Mouse (Mus musculus): ENCODE data around the gene Fam172a. TPM values are rescaled to one million over a fixed set of nuclear protein-coding genes. Genes with fewer than 3 reads are reported as not detected.

The Fam172a gene
- total and polyA plus RNA-seq, 2 experiments: 2.9 to 9.6 TPM

DNA sequence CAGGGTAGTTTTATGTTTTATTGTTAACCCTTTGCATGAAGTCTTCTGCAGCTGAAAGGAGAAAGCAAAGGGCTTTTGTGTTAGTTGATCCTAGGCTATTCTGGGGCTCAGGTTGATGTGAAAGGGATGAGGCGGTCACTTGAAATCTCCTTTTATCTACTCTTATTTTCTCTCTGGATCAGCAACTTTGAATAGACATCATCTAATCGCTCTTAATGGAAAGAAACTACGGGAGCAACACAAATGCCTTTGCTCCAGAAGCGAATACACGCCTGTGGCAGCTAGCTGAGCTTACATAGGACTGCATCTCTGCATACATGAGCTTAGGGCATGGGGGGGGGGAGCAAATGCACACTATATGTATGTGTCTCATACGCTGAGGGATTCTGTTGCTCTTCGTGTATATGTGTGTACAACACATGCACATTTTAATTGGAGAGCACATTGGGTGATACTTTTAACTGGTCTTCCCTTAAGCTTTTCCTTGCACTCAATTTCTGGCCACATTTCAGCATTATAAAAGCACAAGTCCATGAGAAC lies 505.1 kb downstream of the Fam172a start:
- peaks cover 20% of the 10 kb centered on the region for H3K27me3 ChIP-seq (ENCODE audit: control insufficient read depth, insufficient read depth, low read length)
- H3K4me1 ChIP-seq (ENCODE audit: control insufficient read depth, insufficient read depth, low read length): no peaks in the 10 kb centered on the region
- DNase-seq (ENCODE audit: extremely low read depth, low read depth, low spot score): no peak
- WGBS: 45% methylated on average over 7 of the region's 7 CpGs
- TF ChIP-seq CTCF (IDR thresholded peaks at IDR 0.05; ENCODE audit: low read depth, low read length): no peak
- TF ChIP-seq POLR2A (IDR thresholded peaks at IDR 0.05; ENCODE audit: extremely low read depth, insufficient read depth, low read length): no peak
- H3K27ac ChIP-seq (replicated peaks; ENCODE audit: insufficient read depth, low read depth, low read length): no peak overlapping the region
- no peaks in the 10 kb centered on the region for H3K79me2 ChIP-seq (ENCODE audit: control insufficient read depth, insufficient read depth, low read length)
- H3K9ac ChIP-seq (ENCODE audit: low read depth, low read length): no peak overlapping the region
- no peak overlapping the region for H3K4me3 ChIP-seq (ENCODE audit: insufficient read depth, low read depth, low read length)
- H3K36me3 ChIP-seq (ENCODE audit: control insufficient read depth, insufficient read depth, low read length): no peaks in the 10 kb centered on the region

- Histone ChIP-seq H3K79me2 (ENCODE audit: control insufficient read depth, insufficient read depth, low read length) (no peaks in the 10 kb centered on the region), H3K27me3 (ENCODE audit: control insufficient read depth, insufficient read depth, low read length) (peaks cover 19% of the 10 kb centered on the region), H3K27ac (replicated peaks; ENCODE audit: insufficient read depth, low read depth, low read length) (no peak overlapping the region), H3K36me3 (ENCODE audit: control insufficient read depth, insufficient read depth, low read length) (no peaks in the 10 kb centered on the region), H3K4me1 (ENCODE audit: control insufficient read depth, insufficient read depth, low read length) (no peaks in the 10 kb centered on the region), H3K9ac (ENCODE audit: low read depth, low read length) (no peak overlapping the region), H3K4me3 (ENCODE audit: insufficient read depth, low read depth, low read length) (no peak overlapping the region)
- no peak for TF ChIP-seq CTCF (IDR thresholded peaks at IDR 0.05; ENCODE audit: low read depth, low read length)
- 15% methylated on average over 12 of the region's 12 CpGs for WGBS
- DNase-seq (ENCODE audit: extremely low read depth, low read depth, low spot score): no peak
Measured at GRCm38 (mm10) chr13:78207796-78208645, 506.2 kb downstream of the Fam172a start.

GRCm38 (mm10) chr13:78208689-78209410 lies 507.0 kb downstream of the Fam172a start:
- no peak for DNase-seq (ENCODE audit: extremely low read depth, low read depth, low spot score)
- Histone ChIP-seq H3K79me2 (ENCODE audit: control insufficient read depth, insufficient read depth, low read length) (no peaks in the 10 kb centered on the region), H3K9ac (ENCODE audit: low read depth, low read length) (no peak overlapping the region), H3K27me3 (ENCODE audit: control insufficient read depth, insufficient read depth, low read length) (peaks cover 16% of the 10 kb centered on the region), H3K4me3 (ENCODE audit: insufficient read depth, low read depth, low read length) (no peak overlapping the region), H3K36me3 (ENCODE audit: control insufficient read depth, insufficient read depth, low read length) (no peaks in the 10 kb centered on the region), H3K4me1 (ENCODE audit: control insufficient read depth, insufficient read depth, low read length) (no peaks in the 10 kb centered on the region), H3K27ac (replicated peaks; ENCODE audit: insufficient read depth, low read depth, low read length) (no peak overlapping the region)
- 21% methylated on average over 14 of the region's 14 CpGs for WGBS
- no peak for TF ChIP-seq CTCF (IDR thresholded peaks at IDR 0.05; ENCODE audit: low read depth, low read length)

- H3K4me3 ChIP-seq (ENCODE audit: insufficient read depth, low read depth, low read length): peak overlapping the region; percentile 23
- peaks cover 16% of the 10 kb centered on the region for H3K27me3 ChIP-seq (ENCODE audit: control insufficient read depth, insufficient read depth, low read length)
- H3K36me3 ChIP-seq (ENCODE audit: control insufficient read depth, insufficient read depth, low read length): no peaks in the 10 kb centered on the region
- no peak overlapping the region for H3K27ac ChIP-seq (replicated peaks; ENCODE audit: insufficient read depth, low read depth, low read length)
- no peak for DNase-seq (ENCODE audit: extremely low read depth, low read depth, low spot score)
- no peak overlapping the region for H3K9ac ChIP-seq (ENCODE audit: low read depth, low read length)
- H3K4me1 ChIP-seq (ENCODE audit: control insufficient read depth, insufficient read depth, low read length): no peaks in the 10 kb centered on the region
- TF ChIP-seq CTCF (IDR thresholded peaks at IDR 0.05; ENCODE audit: low read depth, low read length): no peak
- no peak for TF ChIP-seq POLR2A (IDR thresholded peaks at IDR 0.05; ENCODE audit: extremely low read depth, insufficient read depth, low read length)
- WGBS: 8% methylated on average over 12 of the region's 12 CpGs
- H3K79me2 ChIP-seq (ENCODE audit: control insufficient read depth, insufficient read depth, low read length): no peaks in the 10 kb centered on the region
Measured at GRCm38 (mm10) chr13:78209611-78210028, 507.8 kb downstream of the Fam172a start.

DNA sequence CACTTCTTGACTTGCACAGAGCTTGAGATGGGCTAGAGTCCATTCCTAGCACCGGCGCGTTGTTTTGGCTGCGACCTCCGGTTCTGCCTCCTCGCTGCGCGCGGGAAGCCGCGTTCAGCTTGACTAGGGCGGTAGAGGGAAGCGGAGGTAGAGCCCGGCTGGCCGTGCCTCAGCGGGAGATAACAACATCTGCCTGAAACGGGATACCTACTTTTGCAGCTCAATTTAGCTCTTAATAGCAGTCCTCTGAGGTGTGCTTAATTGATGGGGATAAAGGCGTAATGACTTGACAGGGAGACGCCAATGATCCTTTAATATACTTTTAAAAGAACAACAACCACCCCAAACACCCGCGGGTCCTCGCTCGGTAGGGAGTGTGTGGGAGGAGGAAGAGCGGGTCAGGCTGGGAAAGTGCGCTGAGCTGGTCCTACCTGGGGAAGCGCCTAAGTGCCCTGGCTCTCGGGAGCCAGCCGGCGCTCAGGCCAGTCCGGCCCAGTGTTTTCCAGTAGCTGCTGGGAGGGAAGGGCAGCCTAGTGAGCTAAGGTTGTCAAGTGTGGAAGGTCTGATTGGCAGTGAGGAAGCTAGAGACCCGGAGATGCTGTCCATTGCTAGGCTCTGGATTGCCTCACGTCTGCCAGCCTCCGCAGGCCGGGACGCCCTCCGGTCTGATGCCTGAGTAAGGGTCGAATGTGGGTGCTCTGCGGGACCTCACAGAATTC lies 508.4 kb downstream of the Fam172a start:
- Histone ChIP-seq H3K79me2 (ENCODE audit: control insufficient read depth, insufficient read depth, low read length) (no peaks in the 10 kb centered on the region), H3K27ac (replicated peaks; ENCODE audit: insufficient read depth, low read depth, low read length) (no peak overlapping the region), H3K27me3 (ENCODE audit: control insufficient read depth, insufficient read depth, low read length) (peaks cover 16% of the 10 kb centered on the region), H3K4me1 (ENCODE audit: control insufficient read depth, insufficient read depth, low read length) (no peaks in the 10 kb centered on the region), H3K9ac (ENCODE audit: low read depth, low read length) (no peak overlapping the region), H3K36me3 (ENCODE audit: control insufficient read depth, insufficient read depth, low read length) (no peaks in the 10 kb centered on the region), H3K4me3 (ENCODE audit: insufficient read depth, low read depth, low read length) (peak overlapping the region; percentile 23)
- 4% methylated on average over 38 of the region's 38 CpGs for WGBS
- TF ChIP-seq POLR2A (IDR thresholded peaks at IDR 0.05; ENCODE audit: extremely low read depth, insufficient read depth, low read length): no peak
- no peak for TF ChIP-seq CTCF (IDR thresholded peaks at IDR 0.05; ENCODE audit: low read depth, low read length)
- no peak for DNase-seq (ENCODE audit: extremely low read depth, low read depth, low spot score)

Measured in liver, adult 2 months (tissue).